Mouse (Mus musculus) cortical plate, adult 2 months (tissue): ENCODE data around the gene Sdhaf1. TPM values are rescaled to one million over a fixed set of nuclear protein-coding genes. Genes with fewer than 3 reads are reported as not detected.
A peak's percentile ranks its signal among the peaks of the same experiment; 100 is the strongest.

Experiments
- H3K27ac ChIP-seq: fragments of 200-500 bp; 2 replicates; pipeline ENCODE4 v1.5.1; 2012; ENCODE audit warnings: low read length, control low read depth, inconsistent platforms; ENCODE audit not compliant: insufficient read depth
- H3K4me1 ChIP-seq: fragments of 200-500 bp; 2 replicates; pipeline ENCODE4 v1.6.1; 2011; ENCODE audit warnings: low read length; ENCODE audit not compliant: control insufficient read depth, insufficient read depth
- H3K4me3 ChIP-seq: fragments of 200-500 bp; 2 replicates; pipeline ENCODE4 v1.5.1; 2011; ENCODE audit warnings: mild to moderate bottlenecking, low read length, control low read depth; ENCODE audit not compliant: insufficient read depth
- CTCF ChIP-seq: fragments of 200-500 bp; IDR thresholded peaks from 2 replicates; pipeline ENCODE4 v1.5.1; 2011; ENCODE audit warnings: mild to moderate bottlenecking, control low read depth, low read length; ENCODE audit not compliant: insufficient read depth; ENCODE audit errors: extremely low read depth
- POLR2A ChIP-seq: fragments of 200-500 bp; IDR thresholded peaks from 2 replicates; pipeline ENCODE4 v1.6.1; 2011; ENCODE audit warnings: mild to moderate bottlenecking, low read length, control low read depth; ENCODE audit not compliant: insufficient read depth; ENCODE audit errors: extremely low read depth
- polyA plus RNA-seq: library from polyadenylated mRNA; depleted of rRNA; stranded (reverse); fragments of >200 nt; gene quantifications from 2 replicates; pipeline ENCODE4 v1.2.3, GENCODE M21; 2012

The Sdhaf1 gene
- polyA plus RNA-seq, 1 experiment = 16.9 TPM

DNA sequence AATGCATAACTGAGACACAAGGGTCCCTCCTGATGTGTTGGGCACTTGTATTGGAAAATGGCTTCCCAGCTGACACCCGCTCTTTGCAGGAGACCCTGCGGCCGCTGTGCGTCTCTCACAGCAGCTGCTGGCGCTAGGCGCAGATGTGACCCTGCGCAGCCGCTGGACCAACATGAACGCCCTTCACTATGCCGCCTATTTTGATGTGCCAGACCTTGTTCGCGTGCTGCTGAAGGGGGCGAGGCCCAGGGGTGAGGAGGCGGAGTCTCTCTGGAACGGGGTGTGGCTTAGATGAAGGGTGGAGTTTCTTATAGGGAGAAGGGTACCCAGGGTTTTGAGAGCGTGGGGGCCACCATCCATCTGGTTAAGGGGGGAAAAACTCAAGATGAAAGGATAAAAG lies 26.4 kb downstream of the Sdhaf1 start:
- TF ChIP-seq POLR2A = no peak
- no peak for TF ChIP-seq CTCF
- no peak overlapping the region for H3K27ac ChIP-seq
- H3K4me3 ChIP-seq = no peak overlapping the region
- peaks cover 9% of the 10 kb centered on the region for H3K4me1 ChIP-seq

DNA sequence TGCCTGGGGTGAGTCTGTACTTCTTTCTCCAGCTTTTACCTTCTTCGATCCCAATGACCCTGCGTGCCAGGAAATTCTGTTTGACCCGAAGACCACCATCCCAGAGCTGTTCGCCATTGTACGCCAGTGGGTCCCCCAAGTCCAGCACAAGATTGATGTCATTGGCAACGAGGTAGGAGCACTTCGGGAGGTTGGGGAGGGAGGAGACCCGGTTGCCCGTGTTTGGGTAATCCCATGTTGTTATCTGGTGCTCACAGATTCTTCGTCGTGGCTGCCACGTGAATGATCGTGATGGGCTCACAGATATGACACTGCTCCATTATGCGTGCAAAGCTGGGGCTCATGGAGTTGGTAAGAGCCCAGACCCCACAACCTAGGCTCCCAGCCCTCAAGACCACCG lies 26.9 kb downstream of the Sdhaf1 start:
- Histone ChIP-seq H3K4me3 (no peak overlapping the region), H3K27ac (no peak overlapping the region), H3K4me1 (peaks cover 9% of the 10 kb centered on the region)
- TF ChIP-seq POLR2A (no peak), CTCF (no peak)

GRCm38 (mm10) chr7:30295103-30295502 lies 28.6 kb downstream of the Sdhaf1 start:
- Histone ChIP-seq H3K27ac (peak overlapping the region; percentile 41; the same call in 1 of the 2 replicates), H3K4me1 (peaks cover 13% of the 10 kb centered on the region), H3K4me3 (no peak overlapping the region)
- TF ChIP-seq CTCF (no peak), POLR2A (no peak)

GRCm38 (mm10) chr7:30294296-30294695 lies 29.4 kb downstream of the Sdhaf1 start:
- Histone ChIP-seq H3K4me1 (peaks cover 13% of the 10 kb centered on the region), H3K4me3 (0 out of 2 replicates have a peak overlapping the region, but pooled peaks have one; percentile 12), H3K27ac (peak overlapping the region; percentile 63)
- TF ChIP-seq CTCF = no peak

DNA sequence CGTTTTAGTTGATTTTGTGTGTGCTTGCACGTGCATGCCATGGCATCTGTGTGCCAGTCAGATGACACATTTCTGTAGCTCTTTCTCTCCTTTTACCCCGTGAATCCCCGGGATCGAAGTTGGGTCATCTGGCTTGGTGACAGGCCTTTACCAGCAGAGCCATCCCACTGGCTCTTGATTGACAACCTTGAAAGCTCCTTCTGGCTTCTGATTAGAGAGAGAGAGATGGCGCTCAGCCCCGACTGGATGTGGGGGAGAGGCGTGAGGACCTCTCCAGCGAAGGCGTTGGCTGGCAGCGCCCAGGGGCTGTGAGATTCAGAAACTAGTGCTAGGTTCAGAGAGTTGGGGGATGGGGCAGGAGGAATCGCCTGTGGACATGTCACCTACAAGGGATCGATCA lies 29.9 kb downstream of the Sdhaf1 start:
- no peak for TF ChIP-seq POLR2A
- no peak for TF ChIP-seq CTCF
- peaks cover 13% of the 10 kb centered on the region for H3K4me1 ChIP-seq
- H3K4me3 ChIP-seq = peak overlapping the region; percentile 12; the same call in 1 of the 2 replicates
- H3K27ac ChIP-seq = peak overlapping the region; percentile 63

DNA sequence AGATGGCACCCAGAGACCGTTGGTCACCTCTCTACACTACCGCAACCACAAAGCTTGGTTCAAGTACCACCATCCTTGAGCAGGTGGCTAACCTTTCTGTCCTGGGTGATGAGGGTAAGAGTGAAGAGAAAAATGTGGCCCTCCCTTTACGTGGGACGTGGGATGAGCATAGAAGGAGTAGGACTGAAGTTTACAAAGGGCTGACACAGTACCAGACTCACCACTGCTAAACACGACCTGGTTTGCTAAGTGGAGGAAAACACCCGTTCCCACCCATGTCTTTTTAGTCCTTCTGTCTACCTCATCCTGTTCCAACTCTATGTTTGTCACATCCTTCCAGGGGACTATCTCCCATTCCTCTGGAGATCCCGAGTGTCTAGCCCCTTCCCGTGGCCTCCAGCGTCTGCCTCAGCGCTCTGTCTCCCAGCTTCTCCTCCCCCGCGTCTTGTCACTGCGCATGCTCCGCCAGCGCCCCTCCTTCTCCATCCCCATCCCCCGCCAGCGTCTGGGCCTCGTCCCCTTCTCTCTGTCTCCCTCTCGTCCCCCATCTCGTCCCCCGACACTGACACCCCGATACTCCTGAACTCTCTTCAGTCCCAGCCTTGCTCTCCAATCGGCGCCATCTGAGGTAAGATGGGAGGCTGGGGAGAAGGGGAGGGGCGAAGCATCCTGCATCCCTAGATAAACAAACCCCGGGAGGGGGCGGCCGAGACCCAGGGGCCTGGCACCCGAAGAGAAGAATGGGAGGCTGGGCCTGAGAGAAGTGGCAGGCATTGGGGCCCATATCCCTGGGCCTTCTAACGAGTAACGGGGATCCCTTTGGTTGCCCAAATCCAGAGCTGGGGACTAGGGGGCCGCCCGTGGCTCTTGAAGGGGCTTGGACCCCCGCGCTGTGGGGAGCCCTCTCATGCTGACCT lies 32.2 kb downstream of the Sdhaf1 start, which contains the start of gene Clip3:
TSS of gene Clip3 (plus strand) at position 514 of the 917 bp plus-strand sequence.
- TF ChIP-seq CTCF (no peak), POLR2A (peak; percentile 99)
- H3K4me1 ChIP-seq = peaks cover 13% of the 10 kb centered on the region
- peak within 1 kb of the TSS; percentile 68 for H3K4me3 ChIP-seq
- peak within 1 kb of the TSS; percentile 49 for H3K27ac ChIP-seq

DNA sequence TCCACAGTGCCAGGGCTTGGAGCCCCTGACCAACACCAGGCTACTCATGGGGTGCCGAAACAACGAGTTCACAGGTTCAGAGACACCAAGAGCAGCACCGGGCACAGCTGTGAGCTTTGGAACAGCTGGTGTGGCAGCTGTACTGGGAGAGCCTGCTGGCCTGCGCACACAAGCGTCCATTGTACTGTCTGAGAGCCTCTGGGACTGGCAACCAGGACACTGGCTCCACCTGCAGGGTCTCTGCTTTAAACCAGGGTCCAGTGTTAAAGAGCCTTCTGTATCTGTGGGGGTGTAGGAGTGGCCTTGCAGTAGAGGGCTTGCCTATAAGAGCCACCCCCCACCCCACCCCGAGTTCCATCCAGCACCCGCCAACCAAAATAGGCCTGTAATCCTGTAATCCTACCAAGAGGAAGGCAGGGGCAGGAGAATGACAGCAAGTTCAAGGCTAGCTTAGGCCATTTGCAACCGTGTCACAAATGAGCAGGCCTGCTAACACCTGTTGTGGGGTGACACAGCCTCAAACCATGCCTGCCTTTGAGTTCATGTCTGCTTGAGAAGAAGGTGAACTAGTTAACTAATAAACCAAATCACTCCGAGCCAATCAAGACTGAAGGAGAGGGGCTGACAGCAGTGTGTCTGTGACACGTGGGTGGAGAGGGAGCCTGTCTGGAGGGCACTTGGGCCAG lies 33.8 kb downstream of the Sdhaf1 start:
- Histone ChIP-seq H3K4me1 (peaks cover 10% of the 10 kb centered on the region), H3K4me3 (no peak overlapping the region), H3K27ac (no peak overlapping the region)
- TF ChIP-seq CTCF (no peak), POLR2A (no peak)

GRCm38 (mm10) chr7:30289071-30289713 lies 34.5 kb downstream of the Sdhaf1 start:
- Histone ChIP-seq H3K4me3 (no peak overlapping the region), H3K4me1 (peaks cover 6% of the 10 kb centered on the region), H3K27ac (no peak overlapping the region)
- no peak for TF ChIP-seq CTCF
- no peak for TF ChIP-seq POLR2A

DNA sequence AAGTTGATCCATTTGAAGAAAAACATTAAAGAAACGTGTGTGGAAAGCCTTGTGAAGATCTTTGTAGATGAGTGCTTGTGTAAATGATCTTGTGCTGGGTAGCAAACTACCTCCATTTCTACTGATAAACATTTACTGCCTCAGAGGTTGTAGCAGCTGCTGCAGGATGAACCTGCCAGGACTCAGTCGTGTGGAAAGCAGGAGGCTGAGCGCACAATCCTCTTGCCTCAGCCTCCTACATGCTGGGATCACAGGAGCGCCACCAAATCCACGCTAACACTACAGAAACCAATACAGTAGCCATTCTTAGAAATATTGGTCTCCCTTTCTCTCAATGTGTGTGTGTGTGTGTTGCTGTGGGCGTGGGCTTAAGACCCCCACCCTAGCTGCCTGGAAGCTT lies 35.6 kb downstream of the Sdhaf1 start:
- Histone ChIP-seq H3K4me3 (no peak overlapping the region), H3K4me1 (peaks cover 6% of the 10 kb centered on the region), H3K27ac (no peak overlapping the region)
- TF ChIP-seq POLR2A = no peak
- TF ChIP-seq CTCF = no peak
